8 mouse cellular contexts compared by ENCODE assay signal in genomic region chr11:101462583-101463440, GRCm38 (mm10). TPM values are rescaled to one million over a fixed set of nuclear protein-coding genes. Genes with fewer than 3 reads are reported as not detected.
DNase-seq lines count a peak whose midpoint lies in the region; ATAC-seq lines count a peak whose summit lies in the region.

No protein-coding gene starts in this region.

- H3K9ac ChIP-seq in heart, embryonic 12.5 days: no peak overlapping the region
- H3K9ac ChIP-seq in embryonic facial prominence, embryonic 11.5 days (replicated peaks; ENCODE audit: low read length): no peak overlapping the region
- H3K9ac ChIP-seq in intestine, embryonic 16.5 days (ENCODE audit: low read depth, low read length): 0 out of 2 replicates have a peak overlapping the region, but pooled peaks have one; percentile 16
- H3K9ac ChIP-seq in neural tube, embryonic 13.5 days: peak overlapping the region; percentile 93

- intact Hi-C loops in heart, postnatal 14 days (cut with DNase I): no loop called here

- peaks cover 43% of the 10 kb centered on the region for H3K4me1 ChIP-seq in heart, embryonic 12.5 days (replicated peaks)
- H3K4me1 ChIP-seq in embryonic facial prominence, embryonic 11.5 days (ENCODE audit: control insufficient read depth, insufficient read depth, low read length): peaks cover 13% of the 10 kb centered on the region; the same call in 1 of the 2 replicates
- H3K4me1 ChIP-seq in intestine, embryonic 16.5 days (ENCODE audit: control insufficient read depth, insufficient read depth, low read length): peaks cover 39% of the 10 kb centered on the region
- H3K4me1 ChIP-seq in neural tube, embryonic 13.5 days (replicated peaks): peaks cover 49% of the 10 kb centered on the region

- no peak for DNase-seq in heart, postnatal 14 days
- DNase-seq in embryonic facial prominence, embryonic 11.5 days (ENCODE audit: low spot score): peak; percentile 66
- no peak for DNase-seq in cerebellum, adult 11-12 months
- no peak for DNase-seq in frontal cortex, adult 2 months (ENCODE audit: extremely low spot score in 1 of 2, low spot score in 1 of 2)

- H3K27ac ChIP-seq in heart, embryonic 12.5 days (ENCODE audit: poor library complexity, severe bottlenecking): no peak overlapping the region
- H3K27ac ChIP-seq in embryonic facial prominence, embryonic 11.5 days (replicated peaks; ENCODE audit: low read depth, low read length): no peak overlapping the region
- peak overlapping the region; percentile 92 for H3K27ac ChIP-seq in intestine, embryonic 16.5 days (ENCODE audit: low read length)
- 0 out of 2 replicates have a peak overlapping the region, but pooled peaks have one; percentile 28 for H3K27ac ChIP-seq in neural tube, embryonic 13.5 days (replicated peaks)

- no peaks in the 10 kb centered on the region for H3K27me3 ChIP-seq in heart, embryonic 12.5 days (replicated peaks)
- H3K27me3 ChIP-seq in embryonic facial prominence, embryonic 11.5 days (ENCODE audit: control insufficient read depth, insufficient read depth, low read length): no peaks in the 10 kb centered on the region
- no peaks in the 10 kb centered on the region for H3K27me3 ChIP-seq in intestine, embryonic 16.5 days (replicated peaks; ENCODE audit: control insufficient read depth, insufficient read depth, low read length)
- no peaks in the 10 kb centered on the region for H3K27me3 ChIP-seq in neural tube, embryonic 13.5 days

- H3K4me2 ChIP-seq in heart, embryonic 12.5 days: 0 out of 2 replicates have a peak overlapping the region, but pooled peaks have one; percentile 6
- H3K4me2 ChIP-seq in embryonic facial prominence, embryonic 11.5 days (ENCODE audit: low read depth, low read length): peak overlapping the region; percentile 10; the same call in 1 of the 2 replicates
- peak overlapping the region; percentile 93 for H3K4me2 ChIP-seq in intestine, embryonic 16.5 days (ENCODE audit: low read depth, low read length)
- peak overlapping the region; percentile 86 for H3K4me2 ChIP-seq in neural tube, embryonic 13.5 days

- no peaks in the 10 kb centered on the region for H3K9me3 ChIP-seq in heart, embryonic 12.5 days (replicated peaks)
- H3K9me3 ChIP-seq in embryonic facial prominence, embryonic 11.5 days (replicated peaks; ENCODE audit: control insufficient read depth, low read length): no peaks in the 10 kb centered on the region
- H3K9me3 ChIP-seq in intestine, embryonic 16.5 days (ENCODE audit: control insufficient read depth, low read length): no peaks in the 10 kb centered on the region
- H3K9me3 ChIP-seq in neural tube, embryonic 13.5 days: no peaks in the 10 kb centered on the region

- WGBS in heart, embryonic 12.5 days: 48% methylated on average over 13 of the region's 13 CpGs
- WGBS in embryonic facial prominence, embryonic 11.5 days: 30% methylated on average over 13 of the region's 13 CpGs
- 22% methylated on average over 13 of the region's 13 CpGs for WGBS in intestine, embryonic 16.5 days
- 30% methylated on average over 13 of the region's 13 CpGs for WGBS in neural tube, embryonic 13.5 days

- H3K36me3 ChIP-seq in heart, embryonic 12.5 days: peaks cover 47% of the 10 kb centered on the region
- H3K36me3 ChIP-seq in embryonic facial prominence, embryonic 11.5 days (replicated peaks; ENCODE audit: control insufficient read depth, insufficient read depth, low read depth, low read length): no peaks in the 10 kb centered on the region
- H3K36me3 ChIP-seq in intestine, embryonic 16.5 days (ENCODE audit: control insufficient read depth, insufficient read depth, low read length): peaks cover 10% of the 10 kb centered on the region
- H3K36me3 ChIP-seq in neural tube, embryonic 13.5 days: peaks cover 48% of the 10 kb centered on the region

- no peak for ATAC-seq in heart, embryonic 12.5 days (ENCODE audit: insufficient number of reproducible peaks, low FRiP score)
- ATAC-seq in embryonic facial prominence, embryonic 11.5 days (replicated peaks; ENCODE audit: insufficient number of reproducible peaks, low FRiP score, low TSS enrichment, low read depth): peak; percentile 68; the same call in 1 of the 2 replicates
- peak; percentile 14 for ATAC-seq in intestine, embryonic 16.5 days
- no peak for ATAC-seq in neural tube, embryonic 13.5 days (ENCODE audit: low read depth)
- no peak for ATAC-seq in activated CD4-positive, CD25-positive, alpha-beta regulatory T cell, adult 4 months

- no peak overlapping the region for H3K4me3 ChIP-seq in heart, embryonic 12.5 days
- H3K4me3 ChIP-seq in embryonic facial prominence, embryonic 11.5 days (ENCODE audit: low read depth, low read length): no peak overlapping the region
- H3K4me3 ChIP-seq in intestine, embryonic 16.5 days (ENCODE audit: low read length): no peak overlapping the region
- peak overlapping the region; percentile 99 for H3K4me3 ChIP-seq in neural tube, embryonic 13.5 days

RNA-seq across cellular contexts. Expression of gene Rnd2, which starts 2.0 kb away (rescaled TPM):
- 30.5 and 31.9 TPM in 2 replicates for polyA plus RNA-seq in heart, embryonic 12.5 days (2016; fragmentation: Nextera tagmentation; extraction: Ambion mirVana)
- total RNA-seq in heart, postnatal 14 days (2021): 1 to 10 TPM; 5.9 to 6.7 TPM
- polyA plus RNA-seq in embryonic facial prominence, embryonic 11.5 days (2014; fragmentation: Nextera tagmentation; extraction: Ambion mirVana): 9.4 and 10.2 TPM in 2 replicates
- 21.0 and 22.1 TPM in 2 replicates for polyA plus RNA-seq in intestine, embryonic 16.5 days (2015; fragmentation: Nextera tagmentation; extraction: Ambion mirVana)
- polyA plus RNA-seq in neural tube, embryonic 13.5 days (2015; fragmentation: Nextera tagmentation; extraction: Ambion mirVana): 80.5 and 83.0 TPM in 2 replicates
- under 1 TPM; 0.24 to 0.36 TPM for polyA plus RNA-seq in activated CD4-positive, CD25-positive, alpha-beta regulatory T cell, adult 4 months (2017; shearing (Covaris generic))
- 155 and 173 TPM in 2 replicates for polyA plus RNA-seq in frontal cortex, adult 2 months (2012; rRNA removed)

RNA-seq across cellular contexts. Expression of gene Vat1, which starts 3.2 kb away (rescaled TPM):
- polyA plus RNA-seq in heart, embryonic 12.5 days (2016; fragmentation: Nextera tagmentation; extraction: Ambion mirVana): 39.3 and 40.4 TPM in 2 replicates
- 10 to 100 TPM; 31.8 to 33.0 TPM for total RNA-seq in heart, postnatal 14 days (2021)
- 20.9 and 24.6 TPM in 2 replicates for polyA plus RNA-seq in embryonic facial prominence, embryonic 11.5 days (2014; fragmentation: Nextera tagmentation; extraction: Ambion mirVana)
- 69.9 and 88.2 TPM in 2 replicates for polyA plus RNA-seq in intestine, embryonic 16.5 days (2015; fragmentation: Nextera tagmentation; extraction: Ambion mirVana)
- polyA plus RNA-seq in neural tube, embryonic 13.5 days (2015; fragmentation: Nextera tagmentation; extraction: Ambion mirVana): 72.6 and 75.8 TPM in 2 replicates
- polyA plus RNA-seq in activated CD4-positive, CD25-positive, alpha-beta regulatory T cell, adult 4 months (2017; shearing (Covaris generic)): 1 to 10 TPM in 1 of 2 experiments, under 1 TPM in 1; 0.60 to 1.5 TPM
- 41.3 and 41.4 TPM in 2 replicates for polyA plus RNA-seq in frontal cortex, adult 2 months (2012; rRNA removed)

RNA-seq across cellular contexts. Expression of gene Ifi35, which starts 14.6 kb away (rescaled TPM):
- polyA plus RNA-seq in heart, embryonic 12.5 days (2016; fragmentation: Nextera tagmentation; extraction: Ambion mirVana): 11.5 and 12.3 TPM in 2 replicates
- 10 to 100 TPM; 12.2 TPM for total RNA-seq in heart, postnatal 14 days (2021)
- 2.4 and 2.7 TPM in 2 replicates for polyA plus RNA-seq in embryonic facial prominence, embryonic 11.5 days (2014; fragmentation: Nextera tagmentation; extraction: Ambion mirVana)
- 29.7 and 31.1 TPM in 2 replicates for polyA plus RNA-seq in intestine, embryonic 16.5 days (2015; fragmentation: Nextera tagmentation; extraction: Ambion mirVana)
- 3.6 and 3.8 TPM in 2 replicates for polyA plus RNA-seq in neural tube, embryonic 13.5 days (2015; fragmentation: Nextera tagmentation; extraction: Ambion mirVana)
- polyA plus RNA-seq in activated CD4-positive, CD25-positive, alpha-beta regulatory T cell, adult 4 months (2017; shearing (Covaris generic)): 100 to 1,000 TPM; 148 to 179 TPM
- polyA plus RNA-seq in frontal cortex, adult 2 months (2012; rRNA removed): 9.0 and 9.1 TPM in 2 replicates

RNA-seq across cellular contexts. Expression of gene Rpl27, which starts 20.7 kb away (rescaled TPM):
- 247 and 258 TPM in 2 replicates for polyA plus RNA-seq in heart, embryonic 12.5 days (2016; fragmentation: Nextera tagmentation; extraction: Ambion mirVana)
- 10 to 100 TPM; 49.7 to 52.9 TPM for total RNA-seq in heart, postnatal 14 days (2021)
- polyA plus RNA-seq in embryonic facial prominence, embryonic 11.5 days (2014; fragmentation: Nextera tagmentation; extraction: Ambion mirVana): 432 and 435 TPM in 2 replicates
- polyA plus RNA-seq in intestine, embryonic 16.5 days (2015; fragmentation: Nextera tagmentation; extraction: Ambion mirVana): 251 and 288 TPM in 2 replicates
- 303 and 315 TPM in 2 replicates for polyA plus RNA-seq in neural tube, embryonic 13.5 days (2015; fragmentation: Nextera tagmentation; extraction: Ambion mirVana)
- polyA plus RNA-seq in activated CD4-positive, CD25-positive, alpha-beta regulatory T cell, adult 4 months (2017; shearing (Covaris generic)): 100 to 1,000 TPM; 581 to 812 TPM
- polyA plus RNA-seq in frontal cortex, adult 2 months (2012; rRNA removed): 480 and 588 TPM in 2 replicates

RNA-seq across cellular contexts. Expression of gene Ptges3l, which starts 37.7 kb away (rescaled TPM):
- polyA plus RNA-seq in heart, embryonic 12.5 days (2016; fragmentation: Nextera tagmentation; extraction: Ambion mirVana): 80.3 and 80.5 TPM in 2 replicates
- total RNA-seq in heart, postnatal 14 days (2021): 10 to 100 TPM; 60.2 to 61.2 TPM
- 3.5 and 3.9 TPM in 2 replicates for polyA plus RNA-seq in embryonic facial prominence, embryonic 11.5 days (2014; fragmentation: Nextera tagmentation; extraction: Ambion mirVana)
- polyA plus RNA-seq in intestine, embryonic 16.5 days (2015; fragmentation: Nextera tagmentation; extraction: Ambion mirVana): 11.1 and 12.4 TPM in 2 replicates
- 3.3 and 4.3 TPM in 2 replicates for polyA plus RNA-seq in neural tube, embryonic 13.5 days (2015; fragmentation: Nextera tagmentation; extraction: Ambion mirVana)
- polyA plus RNA-seq in activated CD4-positive, CD25-positive, alpha-beta regulatory T cell, adult 4 months (2017; shearing (Covaris generic)): 1 to 10 TPM; 1.1 to 4.2 TPM
- 4.1 and 6.6 TPM in 2 replicates for polyA plus RNA-seq in frontal cortex, adult 2 months (2012; rRNA removed)

Comparison
In these comparisons a context has a peak if more than half of its experiments do, and no peak if none do; other contexts are left out.
1. ATAC-seq: peak in embryonic facial prominence, embryonic 11.5 days (single experiment) and intestine, embryonic 16.5 days (single experiment); none in heart, embryonic 12.5 days (single experiment), neural tube, embryonic 13.5 days (single experiment) and activated CD4-positive, CD25-positive, alpha-beta regulatory T cell, adult 4 months (single experiment).
2. H3K27ac ChIP-seq: peak in intestine, embryonic 16.5 days (single experiment) and neural tube, embryonic 13.5 days (single experiment); none in heart, embryonic 12.5 days (single experiment) and embryonic facial prominence, embryonic 11.5 days (single experiment).
3. H3K4me2 ChIP-seq: peak in every context shown above with its lines; median percentile 93 in intestine, embryonic 16.5 days; 86 in neural tube, embryonic 13.5 days; 10 in embryonic facial prominence, embryonic 11.5 days; 6 in heart, embryonic 12.5 days.
4. H3K9ac ChIP-seq: peak in intestine, embryonic 16.5 days (single experiment) and neural tube, embryonic 13.5 days (single experiment); none in heart, embryonic 12.5 days (single experiment) and embryonic facial prominence, embryonic 11.5 days (single experiment).